Mouse (Mus musculus) thymus, adult 18-20 months (tissue): ENCODE data around the gene Gm14180.
"Not testable (repeated sequence)": the region's sequence is repeated elsewhere in the genome, so short reads cannot be mapped to it uniquely, and the experiment has no call there.

ENCODE experiments used
- DNase-seq, 2 experiments: peaks; one replicate each; pipeline ENCODE4 v3.0.0; 2022; ENCODE audit warnings: mixed read lengths in 2 of 2

The Gm14180 gene

GRCm38 (mm10) chr11:99734190-99734589 lies at the start of gene Gm14180:
Gene Gm14180, minus strand, starts transcription at chr11:99734290.
- no peak for DNase-seq

DNA sequence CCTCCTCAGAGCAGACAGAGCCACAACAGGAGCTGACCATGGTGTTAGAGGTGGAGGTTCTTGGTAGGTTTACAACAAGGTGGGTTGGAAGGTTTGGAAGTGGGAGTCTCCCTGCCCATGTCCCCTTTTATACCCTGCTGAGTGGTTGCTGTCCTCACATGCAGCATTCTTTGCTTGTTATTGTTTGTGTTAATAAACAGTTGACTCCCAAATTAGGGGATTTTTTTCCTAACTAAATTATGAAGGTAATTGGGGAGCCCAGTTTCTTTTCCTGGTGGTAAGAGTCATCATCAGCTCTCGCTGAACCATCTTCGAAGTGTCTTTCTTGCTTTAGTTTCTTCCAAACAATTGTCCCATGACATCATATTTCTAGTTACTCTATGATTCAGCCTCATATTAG lies 46.5 kb upstream of the Gm14180 start, which contains the start of gene Krtap4-8:
Krtap4-8 (minus strand) TSS at position 101 of the 400 bp plus-strand sequence.
- DNase-seq, result no peak

GRCm38 (mm10) chr11:99778401-99778800 lies 44.3 kb upstream of the Gm14180 start:
- DNase-seq, result no peak

- not testable (repeated sequence) for DNase-seq
Observed at GRCm38 (mm10) chr11:99772813-99773212, 38.7 kb upstream of the Gm14180 start, which contains the start of gene Gm11595. Gene Gm11595, minus strand, starts transcription at chr11:99772913.

DNA sequence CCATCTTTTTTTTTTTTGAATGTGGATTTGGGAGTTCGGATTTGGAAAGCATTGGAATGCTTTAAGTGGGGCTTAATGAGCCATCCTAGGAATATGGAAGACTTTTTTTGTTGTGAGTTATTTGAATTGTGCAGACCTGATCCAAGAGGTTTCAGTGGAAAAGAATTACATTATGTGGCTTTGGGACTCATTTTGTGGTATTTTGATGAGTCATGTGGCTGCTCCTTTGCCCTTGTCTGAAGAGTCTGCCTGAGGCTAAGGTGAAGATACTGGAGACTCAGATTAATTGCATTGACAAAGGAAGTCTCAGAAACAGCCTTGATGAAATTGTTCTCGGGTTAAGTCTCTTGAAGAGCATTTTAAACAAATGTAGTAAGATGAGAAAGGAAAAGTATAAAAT lies 34.3 kb upstream of the Gm14180 start:
- DNase-seq, result no peak

GRCm38 (mm10) chr11:99758877-99759276 lies 24.8 kb upstream of the Gm14180 start:
- DNase-seq, result no peak

GRCm38 (mm10) chr11:99743985-99744384 lies 9.9 kb upstream of the Gm14180 start:
- no peak for DNase-seq

DNA sequence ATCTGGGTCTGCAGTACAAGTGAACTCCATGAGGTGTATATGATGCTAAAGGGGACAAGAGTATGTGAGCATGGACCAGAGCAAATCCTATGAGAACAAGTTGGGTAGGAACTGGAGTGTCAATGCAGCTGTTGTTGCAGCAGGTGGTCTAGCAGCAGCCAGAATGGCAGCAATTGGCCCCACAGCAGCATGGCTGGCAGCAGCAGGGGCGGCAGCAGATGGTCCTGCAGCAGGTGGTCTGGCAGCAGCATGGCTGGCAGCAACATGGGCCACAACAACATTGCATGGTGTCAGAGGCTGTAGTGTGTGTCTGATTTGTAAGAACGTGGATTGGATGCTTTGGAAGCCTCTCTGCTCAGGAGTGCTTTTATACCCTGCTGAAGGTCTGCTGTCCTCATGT lies 10.0 kb downstream of the Gm14180 start:
- no peak for DNase-seq

- no peak for DNase-seq
Observed at GRCm38 (mm10) chr11:99718759-99719158, 15.3 kb downstream of the Gm14180 start.

GRCm38 (mm10) chr11:99690463-99690862 lies 43.6 kb downstream of the Gm14180 start, which contains the start of gene Gm14190:
Gene Gm14190, minus strand, starts transcription at chr11:99690740.
- DNase-seq, result no peak

DNA sequence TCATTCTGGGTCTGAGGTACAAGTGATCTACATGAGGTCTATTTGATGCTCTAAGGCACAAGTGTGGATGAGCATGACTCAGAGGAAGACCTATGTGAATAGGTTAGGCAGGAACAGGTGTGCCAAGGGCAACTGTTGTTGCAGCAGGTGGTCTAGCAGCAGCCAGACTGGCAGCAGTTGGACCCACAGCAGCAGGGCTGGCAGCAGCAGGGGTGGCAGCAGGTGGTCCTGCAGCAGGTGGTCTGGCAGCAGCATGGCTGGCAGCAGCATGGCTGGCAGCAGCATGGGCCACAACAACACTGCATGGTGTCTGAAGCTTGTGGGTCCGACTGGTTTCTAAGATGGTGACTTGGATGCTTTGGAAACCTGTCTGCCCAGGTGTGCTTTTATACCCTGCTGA lies 48.9 kb downstream of the Gm14180 start:
- not testable (repeated sequence) for DNase-seq
